Mouse (Mus musculus): ENCODE results near the gene Sdccag8. TPM values are rescaled to one million over a fixed set of nuclear protein-coding genes. Genes with fewer than 3 reads are reported as not detected.
"Not testable (repeated sequence)": the region's sequence is repeated elsewhere in the genome, so short reads cannot be mapped to it uniquely, and the experiment has no call there.

The Sdccag8 gene
- polyA plus RNA-seq, 1 experiment = 7.2 TPM

DNA sequence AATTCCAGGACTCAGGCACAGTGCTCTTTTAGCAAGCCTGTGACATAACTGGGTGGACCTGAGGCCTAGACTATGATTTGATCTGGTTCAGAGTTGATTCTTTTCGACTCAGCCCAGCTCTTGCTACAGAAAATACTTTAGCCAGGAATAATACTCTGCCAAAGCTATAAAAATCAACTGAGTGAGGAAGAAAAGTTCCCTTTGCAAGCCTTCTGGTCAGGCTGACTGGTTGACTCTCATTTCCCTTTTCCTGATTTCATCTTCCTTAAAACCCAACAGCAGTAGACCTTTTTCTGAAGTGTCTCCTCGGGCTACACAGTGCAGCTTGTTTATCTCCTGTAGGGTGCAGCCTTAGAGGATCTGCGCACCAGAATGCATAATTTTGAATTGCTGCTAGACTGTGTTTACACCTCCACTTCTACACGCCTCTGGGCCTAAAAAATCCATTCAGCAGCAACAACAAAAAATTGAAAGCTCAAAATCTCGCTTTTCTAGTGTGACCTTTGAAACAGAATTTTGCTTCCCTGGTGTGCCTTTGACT is 13.6 kb downstream of the Sdccag8 start:
- DNase-seq (ENCODE audit: low spot score) = no peak

DNA sequence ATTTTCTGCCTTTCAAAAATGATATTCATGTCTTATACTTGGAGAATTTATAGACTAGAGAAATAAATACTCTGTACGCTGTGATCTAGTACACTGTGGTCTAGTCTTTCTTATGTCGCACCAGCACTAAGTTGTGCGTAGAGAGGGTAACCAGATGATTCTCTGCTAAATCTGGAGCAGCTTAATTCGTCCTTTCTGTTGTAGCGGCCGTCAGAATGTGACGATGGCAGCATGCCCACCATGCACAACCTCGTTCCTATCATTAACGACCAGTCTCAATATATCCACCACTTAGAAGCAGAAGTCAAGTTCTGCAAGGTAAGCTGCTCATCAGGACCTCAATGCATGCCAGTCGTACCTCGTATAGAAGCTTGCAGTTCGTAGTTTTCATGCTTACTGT is 14.2 kb downstream of the Sdccag8 start:
- no peak for DNase-seq (ENCODE audit: low spot score)

DNA sequence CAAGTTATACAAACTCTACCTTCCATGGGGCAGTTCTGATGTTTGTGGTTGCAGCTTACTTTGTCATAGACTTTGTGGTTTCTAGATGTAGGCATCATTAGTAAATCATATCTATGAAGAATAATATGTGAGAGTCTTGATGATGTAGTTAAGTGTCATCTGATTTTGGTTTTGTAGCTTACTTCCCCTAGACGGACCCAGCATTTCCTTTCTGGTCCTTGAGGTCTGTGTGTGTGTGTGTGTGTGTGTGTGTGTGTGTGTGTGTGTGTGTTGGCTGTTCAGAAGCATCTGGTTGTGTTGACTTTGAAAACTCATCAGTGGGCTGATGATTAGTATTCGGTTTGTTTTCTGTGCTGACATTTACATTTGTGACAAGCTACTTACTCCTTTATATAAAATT is 17.6 kb downstream of the Sdccag8 start:
- DNase-seq (ENCODE audit: low spot score) = no peak

DNA sequence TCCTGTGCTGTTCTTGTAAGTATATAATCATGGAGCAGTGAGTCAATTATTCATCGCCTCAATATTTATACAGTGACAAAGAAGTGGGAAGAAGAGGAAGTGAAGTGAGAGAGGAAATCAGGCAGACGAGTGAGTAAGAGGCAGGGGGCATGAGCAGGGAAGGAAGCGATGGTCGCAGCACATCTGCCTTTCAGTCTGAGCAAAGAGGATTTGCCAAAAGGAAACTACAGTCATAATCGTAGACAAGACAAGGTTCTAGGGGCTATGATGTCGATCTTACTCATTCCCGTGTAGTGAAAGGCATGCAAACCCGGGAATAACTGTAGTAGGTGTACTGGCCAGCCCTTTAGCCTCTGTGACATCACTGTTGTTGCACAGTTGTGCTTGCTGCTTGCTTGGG is 18.1 kb downstream of the Sdccag8 start:
- no peak for DNase-seq (ENCODE audit: low spot score)

DNA sequence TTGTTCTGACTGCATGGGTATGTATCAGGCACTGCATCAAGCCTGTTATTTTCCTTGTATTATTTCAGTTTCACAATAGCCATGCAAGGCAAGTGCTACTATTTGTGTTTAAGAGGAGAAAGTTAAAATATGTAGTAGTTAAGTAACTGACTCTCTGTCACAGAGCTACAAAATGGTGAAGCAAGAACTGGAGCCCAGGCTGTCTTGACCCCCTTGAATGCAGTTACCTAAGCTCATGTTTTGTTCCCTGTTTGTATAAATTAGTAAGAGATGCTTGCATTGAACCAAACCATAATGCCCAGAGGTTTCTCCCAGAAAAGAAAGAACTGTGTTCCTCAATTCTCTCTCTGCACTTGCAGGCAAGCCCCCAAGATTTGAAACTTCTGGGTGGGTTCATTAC is 18.8 kb downstream of the Sdccag8 start:
- DNase-seq (ENCODE audit: low spot score) = no peak

DNA sequence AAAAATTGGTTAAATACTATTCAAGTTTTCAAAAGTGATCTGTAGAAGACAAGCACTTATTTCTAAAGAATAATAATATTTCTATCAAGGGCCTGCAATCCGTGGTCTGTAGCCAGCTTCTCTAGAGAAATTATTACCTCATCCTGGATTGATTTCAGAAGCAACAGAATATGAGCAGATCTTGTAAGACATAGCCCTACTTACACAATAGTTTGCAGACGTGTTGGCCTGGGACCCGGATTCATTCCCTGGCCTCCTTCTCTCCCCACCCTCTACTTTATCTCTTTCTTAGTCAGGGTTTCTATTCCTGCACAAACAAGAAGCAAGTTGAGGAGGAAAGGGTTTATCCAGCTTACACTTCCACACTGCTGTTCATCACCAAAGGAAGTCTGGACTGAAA is 19.5 kb downstream of the Sdccag8 start:
- DNase-seq (ENCODE audit: low spot score) = no peak

DNA sequence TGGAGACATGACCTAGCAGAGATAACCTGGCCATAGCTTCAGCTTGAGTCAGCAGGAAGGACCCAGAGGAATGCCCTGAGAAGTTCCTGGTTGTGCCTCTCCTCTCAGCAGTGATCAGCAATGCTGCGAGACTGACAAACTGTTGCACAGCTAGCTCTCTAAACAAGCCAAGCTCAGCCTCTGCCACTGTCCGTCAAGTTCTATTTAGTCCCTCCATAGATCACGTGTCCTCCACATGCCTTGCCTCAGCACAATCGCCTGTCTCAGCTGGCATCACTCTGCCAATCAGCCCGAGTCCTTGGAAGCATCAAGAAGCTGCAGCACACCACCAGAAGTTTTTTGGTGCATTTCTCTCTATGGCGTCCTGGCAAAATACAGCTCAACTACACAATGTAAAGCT is 20.4 kb downstream of the Sdccag8 start:
- DNase-seq (ENCODE audit: low spot score) = no peak

DNA sequence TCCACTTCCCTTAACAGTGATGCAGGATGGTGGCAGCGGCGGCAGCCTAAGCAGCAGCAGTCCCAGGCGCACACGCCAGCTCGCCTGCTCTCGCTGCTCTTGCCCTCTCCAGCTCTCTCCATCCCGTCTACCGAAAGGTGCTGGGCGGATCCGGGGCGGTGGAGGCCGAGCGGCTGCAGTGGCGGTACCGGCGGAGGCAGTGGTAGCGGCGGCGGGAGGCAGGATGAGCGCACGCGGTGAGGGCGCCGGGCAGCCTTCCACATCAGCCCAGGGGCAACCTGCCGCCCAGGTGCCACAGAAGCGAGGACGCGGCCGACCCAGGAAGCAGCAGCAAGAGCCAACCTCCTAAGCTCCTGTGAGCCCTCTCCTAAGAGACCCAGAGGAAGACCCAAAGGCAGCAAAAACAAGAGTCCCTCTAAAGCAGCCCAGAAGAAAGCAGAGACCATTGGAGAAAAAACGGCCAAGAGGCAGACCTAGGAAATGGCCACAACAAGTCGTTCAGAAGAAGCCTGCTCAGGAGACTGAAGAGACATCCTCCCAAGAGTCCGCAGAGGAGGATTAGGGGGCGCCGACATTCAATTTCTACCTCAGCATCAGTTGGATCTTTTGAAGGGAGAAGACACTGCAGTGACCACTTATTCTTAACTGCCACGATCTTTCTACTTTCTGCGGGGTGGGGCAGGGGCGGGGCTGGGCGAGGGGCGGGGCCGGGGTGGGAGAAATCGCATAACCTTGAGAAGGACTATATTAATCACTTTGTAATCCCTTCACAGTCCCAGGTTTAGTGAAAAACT is 21.2 kb downstream of the Sdccag8 start:
- DNase-seq (ENCODE audit: low spot score) = no peak

DNA sequence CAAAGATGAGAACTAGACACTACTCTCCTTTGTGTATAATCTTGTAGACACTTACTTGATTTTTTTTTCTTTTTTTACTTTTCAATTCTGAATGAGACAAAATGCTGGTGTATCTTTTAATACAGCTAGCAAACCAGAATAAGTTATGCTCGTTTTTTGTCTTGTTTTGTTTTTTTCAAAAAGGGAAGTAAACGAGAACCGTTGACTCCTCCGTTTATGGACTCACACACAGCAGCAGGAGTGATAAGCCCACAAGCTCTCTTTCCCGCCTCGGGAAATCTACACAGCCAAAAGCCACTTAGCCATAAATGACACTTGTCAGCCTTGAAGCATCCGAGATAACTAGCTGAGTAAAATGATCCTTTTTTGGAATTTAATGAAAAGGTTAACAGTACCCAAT is 22.1 kb downstream of the Sdccag8 start:
- DNase-seq (ENCODE audit: low spot score) = not testable (repeated sequence)

DNA sequence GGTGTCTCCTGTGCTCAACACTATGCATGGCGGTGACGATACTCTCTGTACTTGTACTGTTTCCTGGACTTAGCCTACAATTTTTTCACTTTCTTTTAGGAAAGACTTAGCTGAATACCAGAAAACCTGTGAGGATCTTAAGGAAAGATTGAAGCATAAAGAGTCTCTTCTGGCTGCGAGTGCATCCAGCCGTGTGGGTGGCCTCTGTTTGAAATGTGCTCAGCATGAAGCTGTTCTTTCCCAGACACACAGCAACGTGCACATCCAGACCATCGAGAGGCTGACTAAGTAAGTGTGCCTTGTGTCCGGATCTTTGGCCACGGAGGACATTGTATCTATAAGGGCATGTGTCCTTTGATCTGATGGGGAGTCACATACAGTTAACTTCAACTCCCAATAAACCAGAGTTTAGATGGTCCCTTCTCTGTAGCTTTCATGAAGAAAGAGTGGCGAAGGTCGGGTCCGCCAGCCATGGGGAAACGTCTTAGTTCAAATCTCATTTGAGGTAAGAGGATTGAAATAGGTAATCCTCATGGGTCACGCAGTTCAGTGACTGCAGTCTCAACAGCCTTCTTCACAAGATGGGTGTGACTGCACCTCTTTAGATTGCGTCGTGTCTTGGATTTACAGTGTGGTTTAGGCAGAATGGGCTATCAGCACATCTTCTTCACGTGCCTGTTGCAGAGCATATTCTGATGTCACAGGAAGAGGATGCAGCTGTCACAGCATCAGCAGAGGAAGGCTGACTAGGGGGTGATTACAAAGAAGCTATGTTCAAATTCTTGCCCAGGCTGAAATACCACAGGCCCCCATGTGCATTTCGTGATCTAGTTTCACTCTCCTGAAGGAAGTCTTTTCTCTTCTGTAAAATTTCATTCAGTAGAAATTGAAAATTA is 30.9 kb downstream of the Sdccag8 start:
- no peak for DNase-seq (ENCODE audit: low spot score)

DNA sequence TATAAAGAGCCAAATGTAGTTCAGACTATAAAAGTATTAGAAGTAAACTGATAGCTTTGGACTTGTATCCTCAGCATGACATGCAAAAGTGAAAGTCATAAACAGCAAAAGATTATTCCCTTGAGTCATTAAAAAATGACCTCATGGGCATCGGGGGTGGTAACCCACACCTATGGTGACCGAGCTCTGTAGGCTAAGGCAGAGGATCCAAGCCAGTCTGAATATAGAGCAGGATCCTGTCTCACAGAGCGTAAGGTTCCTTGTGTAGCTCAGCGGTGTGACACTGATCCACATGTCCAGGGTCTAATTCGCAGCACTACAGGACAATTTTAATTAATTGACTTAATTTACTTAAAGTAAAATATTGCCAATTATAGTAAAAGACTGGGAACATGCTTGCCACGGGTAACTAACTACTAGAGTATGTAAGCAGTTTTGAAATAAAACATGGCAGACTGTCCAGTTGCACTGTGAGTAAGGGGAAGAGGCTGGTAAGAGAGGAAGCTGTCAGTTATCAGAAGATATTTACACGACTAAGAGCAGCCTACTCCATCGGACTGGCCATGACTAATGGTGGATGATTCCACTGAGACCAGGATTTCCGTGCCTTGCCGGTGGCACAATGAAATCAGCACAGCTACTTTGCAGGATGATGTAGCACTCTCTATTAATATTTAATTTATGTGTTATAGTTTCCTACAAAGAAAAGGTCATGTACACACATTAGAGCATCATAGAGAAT is 32.8 kb downstream of the Sdccag8 start:
- DNase-seq (ENCODE audit: low spot score) = no peak

DNA sequence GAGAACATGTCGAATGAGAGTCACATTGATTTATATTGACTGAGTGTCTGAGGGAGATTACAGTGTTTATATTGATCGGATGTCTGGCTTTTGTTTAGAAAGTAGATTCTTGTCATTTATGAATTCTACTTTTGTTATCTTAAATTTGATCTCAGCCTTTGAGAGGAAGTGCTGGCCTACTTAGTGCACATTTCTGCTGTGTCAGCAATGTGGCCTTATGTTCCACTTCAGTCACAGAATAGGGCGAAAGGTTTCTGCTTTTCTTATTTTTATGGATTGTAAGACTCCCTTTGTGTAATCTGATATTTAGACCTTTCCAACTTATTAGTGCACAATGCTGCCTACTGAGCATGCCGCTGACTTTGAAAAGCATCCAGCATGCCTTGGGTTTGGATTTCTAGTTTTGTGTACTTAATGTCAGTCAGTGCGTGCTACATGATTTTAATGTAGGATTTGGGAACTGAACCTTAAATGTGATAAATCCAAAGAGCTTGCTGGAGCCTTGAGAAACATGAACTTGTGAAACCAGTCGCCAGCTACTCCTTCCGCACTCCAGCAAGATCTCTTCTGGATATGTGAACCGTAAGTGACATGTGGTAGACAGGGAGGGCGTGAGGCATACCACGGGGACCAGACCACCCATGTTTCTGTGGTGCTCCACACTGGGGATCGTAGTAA is 34.3 kb downstream of the Sdccag8 start:
- no peak for DNase-seq (ENCODE audit: low spot score)

DNA sequence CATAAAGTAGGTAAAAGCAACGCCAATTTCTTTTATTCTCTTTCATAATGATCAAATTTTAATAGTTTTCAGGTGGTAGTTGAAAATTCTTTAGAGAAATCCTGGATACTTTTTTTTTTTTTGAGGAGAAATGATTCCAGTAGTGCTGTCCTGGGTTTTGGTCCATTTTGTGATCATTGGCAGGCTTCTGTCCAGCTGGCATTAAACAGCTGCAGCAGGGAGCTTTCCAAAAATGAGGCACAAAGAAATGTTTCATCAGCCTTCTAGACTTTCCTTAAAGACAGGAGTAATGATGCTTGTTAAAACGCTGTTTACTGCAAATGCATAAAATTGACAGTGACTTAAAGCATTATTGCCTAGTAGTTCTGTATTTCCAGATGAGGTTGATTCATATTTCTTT is 34.9 kb downstream of the Sdccag8 start:
- DNase-seq (ENCODE audit: low spot score) = no peak

DNA sequence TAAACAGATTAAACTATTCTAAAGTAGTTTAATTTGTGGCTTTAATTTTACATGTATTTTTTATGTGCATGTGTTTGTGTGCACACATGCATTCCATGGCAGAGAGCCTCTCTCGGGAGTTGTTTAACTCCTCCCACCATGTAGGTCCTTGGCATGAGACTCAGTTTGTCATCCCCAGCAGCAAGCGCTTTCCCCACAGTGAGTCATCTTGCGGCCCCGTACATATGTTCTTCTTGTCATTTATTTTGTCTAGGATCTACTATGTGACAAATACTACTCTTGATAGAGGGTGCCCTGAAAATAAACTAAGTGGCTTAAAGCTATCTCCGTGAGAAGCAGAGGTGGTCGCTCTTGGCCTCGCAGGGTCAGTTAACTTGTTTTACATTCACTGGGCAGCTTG is 36.9 kb downstream of the Sdccag8 start:
- no peak for DNase-seq (ENCODE audit: low spot score)

DNA sequence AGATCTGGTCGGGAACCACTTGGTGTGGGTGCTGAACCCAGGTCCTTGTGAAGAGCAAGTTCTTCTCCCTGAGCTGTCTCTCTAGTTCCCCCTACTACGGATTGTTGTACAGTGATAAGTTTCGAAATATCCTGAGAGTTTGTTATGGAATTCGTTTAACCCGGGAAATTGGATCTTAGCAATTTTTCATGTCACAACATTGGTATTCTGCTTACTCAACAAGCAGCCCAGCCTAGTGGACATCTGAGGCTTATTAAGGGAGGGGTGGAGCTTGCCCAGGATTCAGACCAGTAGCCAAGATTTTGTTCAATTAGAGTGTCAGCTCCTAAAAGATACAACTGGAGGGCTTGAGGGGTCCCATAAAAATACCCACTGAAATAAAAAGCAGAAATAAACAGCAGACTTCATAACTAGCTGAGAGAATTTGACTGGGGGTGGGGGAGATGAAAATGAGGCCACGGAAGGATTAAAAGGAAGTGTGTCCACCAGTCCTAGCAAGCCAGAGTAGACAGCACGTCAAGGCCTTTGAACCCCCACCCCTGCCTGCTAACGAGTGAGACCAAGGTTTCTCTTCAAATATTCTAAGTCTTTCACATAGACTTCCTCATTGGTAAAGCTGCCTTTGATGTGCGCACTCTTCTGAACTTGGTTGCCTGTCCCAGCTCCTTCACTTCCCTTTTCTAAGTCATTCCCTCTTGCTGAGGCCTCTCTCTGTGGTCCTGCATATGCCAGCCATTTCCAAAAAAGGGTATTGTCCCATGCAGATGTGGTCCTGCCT is 38.5 kb downstream of the Sdccag8 start:
- no peak for DNase-seq (ENCODE audit: low spot score)

DNA sequence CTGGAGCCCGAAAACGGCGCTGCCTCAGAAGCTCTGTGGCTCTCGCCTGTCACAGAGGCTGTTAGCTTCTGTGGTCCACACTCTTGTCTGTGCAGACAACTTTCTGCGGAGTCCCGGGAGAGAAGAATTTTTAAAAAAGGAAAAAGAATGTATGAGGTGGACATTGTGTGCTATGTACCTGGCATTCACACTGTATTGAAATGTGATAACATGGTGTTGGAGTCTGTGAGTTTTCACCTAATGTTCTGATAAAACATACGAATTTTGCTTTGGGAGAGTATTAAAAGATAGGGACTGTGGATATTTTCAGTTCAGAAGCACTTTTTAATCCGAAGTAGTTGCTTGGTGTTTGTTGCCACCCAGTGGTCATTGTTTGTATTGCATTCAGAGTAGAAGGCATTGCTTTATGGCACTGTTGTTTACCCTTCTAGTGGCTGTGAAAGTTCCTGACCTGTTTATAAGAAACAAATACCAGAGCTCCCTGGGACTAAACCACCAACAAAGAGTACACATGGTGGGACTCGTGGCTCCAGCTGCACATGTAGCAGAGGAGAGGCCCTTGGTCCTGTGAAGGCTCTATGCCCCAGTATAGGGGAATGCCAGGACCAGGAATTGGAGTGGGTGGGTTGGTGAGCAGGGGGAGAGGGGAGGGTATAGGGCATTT is 47.7 kb downstream of the Sdccag8 start:
- DNase-seq (ENCODE audit: low spot score) = no peak

DNA sequence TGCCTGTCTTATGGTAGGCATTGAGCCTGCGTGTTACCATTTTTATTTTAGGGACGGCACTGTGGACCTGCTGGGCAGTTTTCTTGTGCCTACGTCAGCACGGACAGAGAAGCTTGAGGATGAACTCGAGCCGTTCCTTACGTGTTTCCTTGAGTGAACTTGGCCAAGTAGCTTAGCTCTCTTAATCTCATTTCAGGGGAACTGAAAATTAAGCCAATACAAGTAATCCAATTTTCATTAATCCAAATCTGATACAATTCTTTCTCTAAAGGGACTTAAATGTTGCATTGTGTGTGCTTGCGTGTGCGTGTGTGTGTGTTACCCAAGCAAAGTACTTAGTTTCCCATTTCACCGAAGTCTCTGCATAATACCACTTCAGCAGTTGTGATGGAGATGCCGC is 56.0 kb downstream of the Sdccag8 start:
- DNase-seq (ENCODE audit: low spot score) = no peak

DNA sequence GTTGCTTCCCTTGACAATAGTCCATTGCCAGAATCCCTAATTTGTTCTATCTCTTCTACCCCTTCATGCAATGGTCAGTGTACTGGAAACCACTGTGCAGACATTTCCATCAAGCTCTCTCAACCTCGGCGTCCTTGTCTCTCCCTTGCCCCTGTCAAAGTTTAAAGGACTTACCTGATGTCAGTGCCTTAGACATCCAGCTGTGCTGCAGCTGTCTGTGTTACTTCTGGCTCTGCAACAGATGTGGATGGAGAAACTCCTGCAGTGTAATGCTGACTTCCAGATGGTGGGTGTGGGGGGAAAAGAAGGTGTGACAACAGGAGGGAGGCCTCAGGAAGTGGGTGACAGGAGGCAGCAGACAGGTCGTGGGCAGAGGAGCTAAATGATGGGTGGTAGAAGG is 57.5 kb downstream of the Sdccag8 start:
- DNase-seq (ENCODE audit: low spot score) = no peak

DNA sequence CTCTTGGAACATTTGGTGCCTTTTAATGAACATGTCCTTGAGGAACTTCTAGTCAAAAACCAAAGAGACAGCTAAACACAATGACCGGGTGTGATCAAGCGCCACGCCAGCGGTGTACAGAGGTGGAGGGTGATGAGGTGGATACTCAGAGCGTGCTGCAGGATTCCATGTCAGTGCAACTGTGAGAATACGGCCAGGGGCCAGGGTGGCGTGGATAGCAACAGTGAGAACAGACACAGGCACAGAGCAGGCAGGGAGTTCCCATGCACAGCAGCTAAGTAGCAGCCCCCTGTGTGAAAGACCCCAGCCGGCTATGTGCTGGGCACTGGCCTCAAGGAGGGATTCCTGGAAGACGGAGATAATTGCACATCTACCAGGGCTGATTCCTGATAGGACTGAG is 59.0 kb downstream of the Sdccag8 start:
- DNase-seq (ENCODE audit: low spot score) = no peak

DNA sequence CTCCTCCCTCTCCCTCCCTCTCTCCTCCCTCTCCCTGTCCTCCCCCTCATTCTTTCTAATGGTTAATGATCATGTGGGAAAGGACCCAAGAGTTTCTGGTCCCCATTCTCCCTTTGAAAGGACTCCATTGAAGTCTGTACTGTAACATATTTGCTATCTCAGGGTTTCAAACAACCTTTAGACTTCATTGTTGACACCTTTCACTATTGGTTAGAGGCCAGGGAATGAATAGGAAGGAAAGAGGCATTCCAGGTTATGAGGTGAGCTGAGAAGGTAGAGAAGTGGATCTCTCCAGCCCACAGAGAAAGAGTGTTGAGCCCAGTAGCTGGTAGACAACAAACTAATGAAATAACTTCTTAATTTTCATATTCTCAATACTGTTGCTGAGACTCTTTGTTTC is 59.7 kb downstream of the Sdccag8 start:
- no peak for DNase-seq (ENCODE audit: low spot score)
